Mouse (Mus musculus) heart, postnatal 0 days (tissue): ENCODE data around the gene Rabep2. TPM values are rescaled to one million over a fixed set of nuclear protein-coding genes. Genes with fewer than 3 reads are reported as not detected.

Experiments
- ATAC-seq: fragments of 200-750 bp; cut with Nextera tagmentation; 2 replicates; pipeline ENCODE4 v1.8.0; 2017; ENCODE audit warnings: low read depth, moderate number of reproducible peaks, moderate library complexity; ENCODE audit not compliant: insufficient read depth
- DNase-seq: peaks from one replicate; pipeline ENCODE4 v3.0.0-alpha.2; 2016; ENCODE audit warnings: low spot score
- H3K27ac ChIP-seq: fragments of 300-500 bp; sonication (generic); 2 replicates; pipeline ENCODE4 v1.5.1; 2014; ENCODE audit warnings: low read depth, mild to moderate bottlenecking
- H3K27me3 ChIP-seq: fragments of 300-500 bp; sonication (generic); 2 replicates; pipeline ENCODE4 v1.6.1; 2014; ENCODE audit warnings: low read length, mixed read lengths; ENCODE audit not compliant: control insufficient read depth, insufficient read depth
- H3K36me3 ChIP-seq: fragments of 300-500 bp; sonication (generic); replicated peaks from 2 replicates; pipeline ENCODE4 v1.6.1; 2014; ENCODE audit warnings: low read length, mixed read lengths; ENCODE audit not compliant: control insufficient read depth, insufficient read depth
- H3K4me1 ChIP-seq: fragments of 300-500 bp; sonication (generic); 2 replicates; pipeline ENCODE4 v1.6.1; 2014; ENCODE audit warnings: antibody characterized with exemption; ENCODE audit not compliant: control insufficient read depth, insufficient read depth
- H3K4me2 ChIP-seq: fragments of 300-500 bp; sonication (generic); 2 replicates; pipeline ENCODE4 v1.6.1; 2014; ENCODE audit warnings: low read depth, mild to moderate bottlenecking, low read length, moderate library complexity
- H3K4me3 ChIP-seq: fragments of 300-500 bp; sonication (generic); 2 replicates; pipeline ENCODE4 v1.5.1; 2014; ENCODE audit warnings: low read depth, low read length
- H3K9ac ChIP-seq: fragments of 300-500 bp; sonication (generic); replicated peaks from 2 replicates; pipeline ENCODE4 v1.6.1; 2014; ENCODE audit warnings: low read depth, low read length, mixed read lengths
- H3K9me3 ChIP-seq: fragments of 300-500 bp; sonication (generic); replicated peaks from 2 replicates; pipeline ENCODE4 v1.6.1; 2016; ENCODE audit warnings: low read length; ENCODE audit not compliant: control insufficient read depth
- CTCF ChIP-seq: IDR thresholded peaks from 2 replicates; pipeline ENCODE4 v1.5.1; 2016; ENCODE audit warnings: antibody characterized with exemption, control low read depth, low read depth
- EP300 ChIP-seq: IDR thresholded peaks from 2 replicates; pipeline ENCODE4 v1.6.1; 2016; ENCODE audit warnings: antibody characterized with exemption, low read depth
- WGBS: fragments of 180-500 bp; shearing (Covaris S2); extraction: QIAGEN DNeasy Blood & Tissue Kit; methylation state at CpG from one replicate; pipeline ENCODE4 v1.1.7; 2014; 5-methylcytosine and 5-hydroxymethylcytosine counted together
- polyA plus RNA-seq: library from polyadenylated mRNA; unstranded; fragments of >200 nt; fragmentation: Nextera tagmentation; extraction: Ambion mirVana; gene quantifications from 2 replicates; pipeline ENCODE4 v1.2.1, GENCODE M21; 2015
- total RNA-seq: library from RNA; depleted of rRNA; stranded (reverse); fragments of >200 nt; gene quantifications from 2 replicates; pipeline ENCODE4 v1.2.3, GENCODE M21; 2014; ENCODE audit warnings: low replicate concordance

Gene Rabep2
- total and polyA plus RNA-seq, 2 experiments from 2014 or later, result 15.0 to 24.8 TPM

- Histone ChIP-seq H3K4me2 (no peak within 1 kb of the TSS), H3K9me3 (no peaks in the 10 kb centered on the region), H3K27ac (no peak within 1 kb of the TSS), H3K4me3 (no peak within 1 kb of the TSS), H3K9ac (no peak within 1 kb of the TSS), H3K4me1 (no peaks in the 10 kb centered on the region), H3K27me3 (no peaks in the 10 kb centered on the region), H3K36me3 (no peaks in the 10 kb centered on the region)
- TF ChIP-seq CTCF (no peak), EP300 (no peak)
- DNase-seq (no peak), ATAC-seq (no peak)
- 84% methylated on average over 6 of the region's 6 CpGs for WGBS
Observed at GRCm38 (mm10) chr7:126414725-126415124, 13.8 kb upstream of the Rabep2 start, which contains the start of gene Cd19. Gene Cd19 (minus strand): TSS chr7:126414889.

GRCm38 (mm10) chr7:126416615-126417014 lies 11.9 kb upstream of the Rabep2 start:
- Histone ChIP-seq H3K9ac (no peak overlapping the region), H3K36me3 (no peaks in the 10 kb centered on the region), H3K27ac (no peak overlapping the region), H3K4me2 (no peak overlapping the region), H3K27me3 (no peaks in the 10 kb centered on the region), H3K4me1 (no peaks in the 10 kb centered on the region), H3K9me3 (no peaks in the 10 kb centered on the region), H3K4me3 (no peak overlapping the region)
- TF ChIP-seq EP300 (no peak), CTCF (no peak)
- ATAC-seq, result no peak
- DNase-seq, result no peak
- WGBS, result 54% methylated on average over 2 of the region's 2 CpGs

- Histone ChIP-seq H3K9ac (no peak overlapping the region), H3K4me1 (no peaks in the 10 kb centered on the region), H3K9me3 (no peaks in the 10 kb centered on the region), H3K36me3 (no peaks in the 10 kb centered on the region), H3K27ac (no peak overlapping the region), H3K4me2 (no peak overlapping the region), H3K27me3 (no peaks in the 10 kb centered on the region), H3K4me3 (no peak overlapping the region)
- ATAC-seq (no peak), DNase-seq (no peak)
- 58% methylated on average over 8 of the region's 8 CpGs for WGBS
- TF ChIP-seq EP300 (no peak), CTCF (no peak)
Observed at GRCm38 (mm10) chr7:126417045-126417444, 11.5 kb upstream of the Rabep2 start.

GRCm38 (mm10) chr7:126417606-126418005 lies 11.0 kb upstream of the Rabep2 start:
- Histone ChIP-seq H3K9ac (no peak overlapping the region), H3K36me3 (no peaks in the 10 kb centered on the region), H3K27ac (no peak overlapping the region), H3K4me2 (no peak overlapping the region), H3K9me3 (no peaks in the 10 kb centered on the region), H3K4me3 (no peak overlapping the region), H3K4me1 (no peaks in the 10 kb centered on the region), H3K27me3 (no peaks in the 10 kb centered on the region)
- 86% methylated on average over 4 of the region's 4 CpGs for WGBS
- no peak for TF ChIP-seq EP300
- no peak for TF ChIP-seq CTCF
- DNase-seq (no peak), ATAC-seq (no peak)

GRCm38 (mm10) chr7:126418496-126418895 lies 10.1 kb upstream of the Rabep2 start:
- Histone ChIP-seq H3K4me2 (no peak overlapping the region), H3K36me3 (no peaks in the 10 kb centered on the region), H3K4me1 (no peaks in the 10 kb centered on the region), H3K27ac (no peak overlapping the region), H3K4me3 (no peak overlapping the region), H3K27me3 (no peaks in the 10 kb centered on the region), H3K9me3 (no peaks in the 10 kb centered on the region), H3K9ac (no peak overlapping the region)
- ATAC-seq (no peak), DNase-seq (no peak)
- no peak for TF ChIP-seq CTCF
- no peak for TF ChIP-seq EP300
- WGBS, result 42% methylated on average over 3 of the region's 3 CpGs

- ATAC-seq, result no peak
- H3K27ac ChIP-seq, result no peak overlapping the region
- H3K4me1 ChIP-seq, result no peaks in the 10 kb centered on the region
- H3K27me3 ChIP-seq, result no peaks in the 10 kb centered on the region
- H3K4me3 ChIP-seq, result no peak overlapping the region
- 0 out of 2 replicates have a peak, but pooled peaks cover 5% of the 10 kb centered on the region for H3K9me3 ChIP-seq
- TF ChIP-seq EP300 (no peak), CTCF (no peak)
- H3K36me3 ChIP-seq, result no peaks in the 10 kb centered on the region
- no peak overlapping the region for H3K4me2 ChIP-seq
- H3K9ac ChIP-seq, result no peak overlapping the region
- DNase-seq, result no peak
- 73% methylated on average over 5 of the region's 5 CpGs for WGBS
Observed at GRCm38 (mm10) chr7:126421756-126422155, 6.8 kb upstream of the Rabep2 start.
